Mouse (Mus musculus) liver, embryonic 14.5 days (tissue): Measurements from ENCODE around the gene Slc22a20.

Experiments used
- CTCF ChIP-seq: IDR thresholded peaks from 2 replicates; pipeline ENCODE4 v1.5.1; 2016; ENCODE audit warnings: antibody characterized with exemption, low read depth, control low read depth
- EP300 ChIP-seq: IDR thresholded peaks from 2 replicates; pipeline ENCODE4 v1.6.1; 2016; ENCODE audit warnings: antibody characterized with exemption, low read depth

GRCm38 (mm10) chr19:5935691-5936090 is 50.3 kb downstream of the Slc22a20 start:
- TF ChIP-seq CTCF (no peak), EP300 (no peak)
